Mouse (Mus musculus) MEL (cell line): ENCODE measurements around the gene Sorcs2.

Experiments
- CTCF ChIP-seq, 3 experiments: IDR thresholded peaks in 2 of 3; conservative IDR thresholded peaks in 1 of 3; 2 replicates each; pipeline ENCODE4 v1.5.1; 2011 to 2012; ENCODE audit warnings: low read length in 3 of 3, low read depth in 2 of 3, mild to moderate bottlenecking in 2 of 3, improper control_type of control experiment in 1 of 3, inconsistent platforms in 1 of 3, mixed read lengths in 1 of 3, moderate library complexity in 1 of 3; ENCODE audit not compliant: control insufficient read depth in 1 of 3, insufficient read depth in 1 of 3, poor library complexity in 1 of 3, severe bottlenecking in 1 of 3
- EP300 ChIP-seq, 2 experiments: IDR thresholded peaks; 2 replicates each; pipeline ENCODE4 v1.6.1; 2011; ENCODE audit warnings: improper control_type of control experiment in 2 of 2, low read length in 2 of 2, low read depth in 1 of 2, mild to moderate bottlenecking in 1 of 2
- GABPA ChIP-seq: IDR thresholded peaks from 2 replicates; pipeline ENCODE4 v1.6.1; 2012; ENCODE audit warnings: low read depth, mild to moderate bottlenecking, inconsistent platforms, low read length, improper control_type of control experiment, moderate library complexity
- HCFC1 ChIP-seq: IDR thresholded peaks from 2 replicates; pipeline ENCODE4 v1.6.1; 2012; ENCODE audit warnings: low read depth, mild to moderate bottlenecking, inconsistent platforms, low read length, improper control_type of control experiment, moderate library complexity
- JUND ChIP-seq: IDR thresholded peaks from 2 replicates; pipeline ENCODE4 v1.6.1; 2011; ENCODE audit warnings: low read depth, mild to moderate bottlenecking, improper control_type of control experiment, low read length
- MAX ChIP-seq: IDR thresholded peaks from 2 replicates; pipeline ENCODE4 v1.6.1; 2011; ENCODE audit warnings: low read length, improper control_type of control experiment
- POLR2A ChIP-seq, 2 experiments: IDR thresholded peaks; 2 replicates each; pipeline ENCODE4 v1.6.1; 2011 to 2012; ENCODE audit warnings: low read length in 2 of 2, mild to moderate bottlenecking in 2 of 2, control low read depth in 1 of 2, improper control_type of control experiment in 1 of 2, low read depth in 1 of 2, moderate library complexity in 1 of 2; ENCODE audit not compliant: control insufficient read depth in 1 of 2, insufficient read depth in 1 of 2, poor library complexity in 1 of 2
- POLR2AphosphoS2 ChIP-seq: IDR thresholded peaks from 2 replicates; pipeline ENCODE4 v1.6.1; 2011; ENCODE audit warnings: low read length, improper control_type of control experiment
- RCOR1 ChIP-seq: IDR thresholded peaks from 2 replicates; pipeline ENCODE4 v1.6.1; 2012; ENCODE audit warnings: low read depth, mild to moderate bottlenecking, inconsistent platforms, low read length, improper control_type of control experiment
- SIN3A ChIP-seq: IDR thresholded peaks from 2 replicates; pipeline ENCODE4 v1.6.1; 2012; ENCODE audit warnings: low read length, improper control_type of control experiment, inconsistent platforms
- ZNF384 ChIP-seq: IDR thresholded peaks from 2 replicates; pipeline ENCODE4 v1.6.1; 2012; ENCODE audit warnings: low read depth, mild to moderate bottlenecking, inconsistent platforms, low read length, improper control_type of control experiment

GRCm38 (mm10) chr5:36018366-36018765 is 379.6 kb downstream of the Sorcs2 start:
- TF ChIP-seq CTCF (IDR thresholded peaks at IDR 0.05 in 2 of 3, conservative IDR thresholded peaks at IDR 0.05 in 1 of 3; ENCODE audit: control insufficient read depth in 1 of 3, insufficient read depth in 1 of 3, low read depth in 2 of 3, low read length in 3 of 3, poor library complexity in 1 of 3, severe bottlenecking in 1 of 3) (no peak; a peak in 1 of 6 replicates), RCOR1 (no peak), SIN3A (no peak), POLR2AphosphoS2 (no peak), GABPA (no peak), MAX (no peak), HCFC1 (no peak), ZNF384 (no peak), JUND (no peak), POLR2A (IDR thresholded peaks at IDR 0.05; ENCODE audit: control insufficient read depth in 1 of 2, insufficient read depth in 1 of 2, low read depth in 1 of 2, low read length in 2 of 2, poor library complexity in 1 of 2) (no peak), EP300 (IDR thresholded peaks at IDR 0.05; ENCODE audit: low read depth in 1 of 2, low read length in 2 of 2) (no peak)
